Mouse (Mus musculus): ENCODE results near the gene Sf3b3. TPM values are rescaled to one million over a fixed set of nuclear protein-coding genes. Genes with fewer than 3 reads are reported as not detected.

Gene Sf3b3
- polyA plus RNA-seq, 1 experiment: 78.5 TPM

- H3K36me3 ChIP-seq (ENCODE audit: control insufficient read depth, insufficient read depth, low read length): peaks cover 100% of the 10 kb centered on the region
- WGBS: 93% methylated on average over 1 of the region's 1 CpGs
- H3K27me3 ChIP-seq (ENCODE audit: control insufficient read depth, insufficient read depth, low read length): no peaks in the 10 kb centered on the region
Observed at GRCm38 (mm10) chr8:110816990-110817389, 29.6 kb downstream of the Sf3b3 start.

DNA sequence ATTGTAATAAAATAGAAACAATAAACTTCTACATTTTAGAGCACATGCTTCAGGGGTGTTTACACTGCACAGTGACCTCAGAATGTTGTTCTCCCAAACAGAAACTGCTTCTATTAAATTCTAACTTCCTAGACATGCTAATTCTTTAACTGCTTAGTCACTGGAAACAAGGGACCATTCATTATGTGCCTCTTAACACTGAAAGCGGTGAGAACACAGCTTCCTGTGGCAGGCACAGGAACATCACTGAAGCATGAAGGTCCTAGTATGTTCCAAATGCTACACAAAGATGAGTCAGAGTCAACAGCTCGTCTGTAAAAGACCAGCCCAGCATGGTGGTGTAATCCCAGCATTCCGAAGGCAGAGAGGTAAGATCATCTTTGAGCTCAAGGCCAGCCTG, 31.3 kb downstream of the Sf3b3 start:
- Histone ChIP-seq H3K4me1 (replicated peaks; ENCODE audit: control insufficient read depth, insufficient read depth, low read length) (no peaks in the 10 kb centered on the region), H3K27ac (ENCODE audit: control insufficient read depth, insufficient read depth, low read length) (no peak overlapping the region), H3K36me3 (ENCODE audit: control insufficient read depth, insufficient read depth, low read length) (peaks cover 100% of the 10 kb centered on the region), H3K27me3 (ENCODE audit: control insufficient read depth, insufficient read depth, low read length) (no peaks in the 10 kb centered on the region), H3K4me3 (ENCODE audit: control insufficient read depth, insufficient read depth, low read length) (no peak overlapping the region)
- 88% methylated on average over 3 of the region's 3 CpGs for WGBS
- TF ChIP-seq POLR2A (IDR thresholded peaks at IDR 0.05; ENCODE audit: control insufficient read depth, extremely low read depth, insufficient read depth, low read length, poor library complexity) (no peak), CTCF (IDR thresholded peaks at IDR 0.05; ENCODE audit: borderline replicate concordance, control insufficient read depth, extremely low read depth, insufficient read depth, low read length, poor library complexity) (no peak)
- DNase-seq: no peak

More at GRCm38 (mm10) chr8:110816990-110817389, 29.6 kb downstream of the Sf3b3 start:
- H3K27ac ChIP-seq (ENCODE audit: control insufficient read depth, insufficient read depth, low read length): no peak overlapping the region
- no peaks in the 10 kb centered on the region for H3K4me1 ChIP-seq (replicated peaks; ENCODE audit: control insufficient read depth, insufficient read depth, low read length)
- no peak overlapping the region for H3K4me3 ChIP-seq (ENCODE audit: control insufficient read depth, insufficient read depth, low read length)
- no peak for DNase-seq
- TF ChIP-seq CTCF (IDR thresholded peaks at IDR 0.05; ENCODE audit: borderline replicate concordance, control insufficient read depth, extremely low read depth, insufficient read depth, low read length, poor library complexity): no peak
- no peak for TF ChIP-seq POLR2A (IDR thresholded peaks at IDR 0.05; ENCODE audit: control insufficient read depth, extremely low read depth, insufficient read depth, low read length, poor library complexity)

- TF ChIP-seq POLR2A (IDR thresholded peaks at IDR 0.05; ENCODE audit: control insufficient read depth, extremely low read depth, insufficient read depth, low read length, poor library complexity) (no peak), CTCF (IDR thresholded peaks at IDR 0.05; ENCODE audit: borderline replicate concordance, control insufficient read depth, extremely low read depth, insufficient read depth, low read length, poor library complexity) (no peak)
- no peak overlapping the region for H3K27ac ChIP-seq (ENCODE audit: control insufficient read depth, insufficient read depth, low read length)
- H3K4me3 ChIP-seq (ENCODE audit: control insufficient read depth, insufficient read depth, low read length): no peak overlapping the region
- H3K36me3 ChIP-seq (ENCODE audit: control insufficient read depth, insufficient read depth, low read length): peaks cover 94% of the 10 kb centered on the region
- no peaks in the 10 kb centered on the region for H3K27me3 ChIP-seq (ENCODE audit: control insufficient read depth, insufficient read depth, low read length)
- no peaks in the 10 kb centered on the region for H3K4me1 ChIP-seq (replicated peaks; ENCODE audit: control insufficient read depth, insufficient read depth, low read length)
- no peak for DNase-seq
- WGBS: 69% methylated on average over 7 of the region's 7 CpGs
Observed at GRCm38 (mm10) chr8:110813081-110813812, 33.3 kb downstream of the Sf3b3 start.

DNA sequence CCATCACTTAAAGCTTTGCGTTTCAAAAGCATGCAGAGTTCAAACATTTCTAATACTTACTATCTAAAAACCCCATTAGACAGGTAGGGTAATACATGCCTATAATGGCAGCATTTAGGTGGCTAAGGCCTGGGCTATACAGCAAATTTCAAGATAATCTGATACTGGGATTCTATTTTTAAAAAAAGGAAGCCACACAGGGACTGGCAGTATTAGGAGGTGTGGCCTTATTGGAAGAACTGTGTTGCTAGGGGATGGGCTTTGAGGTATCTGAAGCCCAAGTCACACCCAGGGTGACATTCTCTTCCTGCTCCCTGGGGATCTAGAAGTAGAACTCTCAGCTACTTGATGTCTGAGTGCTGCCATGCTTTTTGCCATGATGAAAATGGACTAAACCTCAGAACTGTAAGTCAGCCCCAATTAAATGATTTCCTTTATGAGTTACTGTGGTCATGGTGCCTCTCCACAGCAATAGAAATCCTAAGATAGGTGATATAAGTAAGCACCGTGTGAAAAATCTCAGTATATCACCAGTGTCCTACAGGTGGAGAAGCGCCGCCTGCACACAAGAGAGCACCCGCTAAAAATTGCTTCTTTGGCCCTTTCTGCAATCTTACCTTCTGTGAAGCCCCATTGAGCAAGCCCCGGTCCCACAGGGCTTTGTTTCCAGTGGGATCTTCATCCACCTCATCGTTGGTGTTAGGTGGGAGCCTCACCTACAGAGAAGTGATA, 34.1 kb downstream of the Sf3b3 start:
- Histone ChIP-seq H3K4me3 (ENCODE audit: control insufficient read depth, insufficient read depth, low read length) (no peak overlapping the region), H3K36me3 (ENCODE audit: control insufficient read depth, insufficient read depth, low read length) (peaks cover 87% of the 10 kb centered on the region), H3K27ac (ENCODE audit: control insufficient read depth, insufficient read depth, low read length) (no peak overlapping the region), H3K4me1 (replicated peaks; ENCODE audit: control insufficient read depth, insufficient read depth, low read length) (peaks cover 4% of the 10 kb centered on the region), H3K27me3 (ENCODE audit: control insufficient read depth, insufficient read depth, low read length) (no peaks in the 10 kb centered on the region)
- 89% methylated on average over 7 of the region's 7 CpGs for WGBS
- TF ChIP-seq POLR2A (IDR thresholded peaks at IDR 0.05; ENCODE audit: control insufficient read depth, extremely low read depth, insufficient read depth, low read length, poor library complexity) (no peak), CTCF (IDR thresholded peaks at IDR 0.05; ENCODE audit: borderline replicate concordance, control insufficient read depth, extremely low read depth, insufficient read depth, low read length, poor library complexity) (no peak)
- no peak for DNase-seq

- no peak for TF ChIP-seq CTCF (IDR thresholded peaks at IDR 0.05; ENCODE audit: borderline replicate concordance, control insufficient read depth, extremely low read depth, insufficient read depth, low read length, poor library complexity)
- no peak for TF ChIP-seq POLR2A (IDR thresholded peaks at IDR 0.05; ENCODE audit: control insufficient read depth, extremely low read depth, insufficient read depth, low read length, poor library complexity)
- Histone ChIP-seq H3K4me3 (ENCODE audit: control insufficient read depth, insufficient read depth, low read length) (no peak overlapping the region), H3K27ac (ENCODE audit: control insufficient read depth, insufficient read depth, low read length) (no peak overlapping the region), H3K4me1 (replicated peaks; ENCODE audit: control insufficient read depth, insufficient read depth, low read length) (peaks cover 12% of the 10 kb centered on the region), H3K27me3 (ENCODE audit: control insufficient read depth, insufficient read depth, low read length) (no peaks in the 10 kb centered on the region), H3K36me3 (ENCODE audit: control insufficient read depth, insufficient read depth, low read length) (peaks cover 79% of the 10 kb centered on the region)
- WGBS: 94% methylated on average over 7 of the region's 7 CpGs
- no peak for DNase-seq
Observed at GRCm38 (mm10) chr8:110811793-110812192, 34.8 kb downstream of the Sf3b3 start.

DNA sequence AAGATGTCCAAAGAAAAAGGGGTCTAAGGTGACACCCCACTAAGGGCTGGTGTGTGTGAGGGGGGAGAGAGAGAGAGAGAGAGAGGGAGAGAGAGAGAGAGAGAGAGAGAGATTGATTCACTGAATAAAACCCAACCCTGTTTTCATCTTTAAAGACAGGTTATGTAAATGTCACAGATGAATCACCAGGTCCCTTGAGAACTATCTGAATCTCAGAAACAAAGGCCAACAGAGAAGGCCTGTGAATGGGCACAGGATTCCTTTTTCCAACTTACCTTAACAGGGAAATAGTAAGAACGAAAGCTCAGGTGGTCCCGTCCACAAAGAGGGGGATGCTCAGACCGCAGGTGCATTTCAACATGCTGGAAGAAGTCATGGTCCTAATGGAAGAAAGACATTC, 35.5 kb downstream of the Sf3b3 start:
- peaks cover 17% of the 10 kb centered on the region for H3K4me1 ChIP-seq (replicated peaks; ENCODE audit: control insufficient read depth, insufficient read depth, low read length)
- H3K27ac ChIP-seq (ENCODE audit: control insufficient read depth, insufficient read depth, low read length): no peak overlapping the region
- DNase-seq: no peak
- no peak overlapping the region for H3K4me3 ChIP-seq (ENCODE audit: control insufficient read depth, insufficient read depth, low read length)
- WGBS: 97% methylated on average over 3 of the region's 3 CpGs
- TF ChIP-seq POLR2A (IDR thresholded peaks at IDR 0.05; ENCODE audit: control insufficient read depth, extremely low read depth, insufficient read depth, low read length, poor library complexity) (no peak), CTCF (IDR thresholded peaks at IDR 0.05; ENCODE audit: borderline replicate concordance, control insufficient read depth, extremely low read depth, insufficient read depth, low read length, poor library complexity) (no peak)
- H3K27me3 ChIP-seq (ENCODE audit: control insufficient read depth, insufficient read depth, low read length): no peaks in the 10 kb centered on the region
- peaks cover 73% of the 10 kb centered on the region for H3K36me3 ChIP-seq (ENCODE audit: control insufficient read depth, insufficient read depth, low read length)
